Mouse (Mus musculus) small intestine, adult 2 months (tissue): Measurements from ENCODE around the gene Slc9a3r1. TPM values are rescaled to one million over a fixed set of nuclear protein-coding genes. Genes with fewer than 3 reads are reported as not detected.

Experiments
- H3K27ac ChIP-seq: fragments of 200-500 bp; 2 replicates; pipeline ENCODE4 v1.5.1; 2012; ENCODE audit warnings: low read depth, low read length, control low read depth, inconsistent platforms; ENCODE audit not compliant: insufficient read depth
- H3K27me3 ChIP-seq: fragments of 200-500 bp; 2 replicates; pipeline ENCODE4 v1.6.1; 2012; ENCODE audit warnings: mild to moderate bottlenecking, moderate library complexity, low read length, inconsistent platforms; ENCODE audit not compliant: control insufficient read depth, insufficient read depth
- H3K36me3 ChIP-seq: fragments of 200-500 bp; 2 replicates; pipeline ENCODE4 v1.6.1; 2012; ENCODE audit warnings: mild to moderate bottlenecking, low read length, control low read depth, inconsistent platforms; ENCODE audit not compliant: control insufficient read depth, insufficient read depth
- H3K4me1 ChIP-seq: fragments of 200-500 bp; 2 replicates; pipeline ENCODE4 v1.6.1; 2012; ENCODE audit warnings: low read length, inconsistent platforms, mixed read lengths; ENCODE audit not compliant: control insufficient read depth, insufficient read depth, insufficient read length
- H3K4me3 ChIP-seq: fragments of 200-500 bp; 2 replicates; pipeline ENCODE4 v1.5.1; 2012; ENCODE audit warnings: low read depth, mild to moderate bottlenecking, control low read depth, inconsistent platforms, low read length, moderate library complexity
- CTCF ChIP-seq: fragments of 200-500 bp; IDR thresholded peaks from 2 replicates; pipeline ENCODE4 v1.5.1; 2012; ENCODE audit warnings: low read depth, mild to moderate bottlenecking, control low read depth, inconsistent platforms, low read length, moderate library complexity, mixed read lengths; ENCODE audit not compliant: insufficient replicate concordance, insufficient read length; ENCODE audit errors: extremely low read depth
- POLR2A ChIP-seq: fragments of 200-500 bp; IDR thresholded peaks from 2 replicates; pipeline ENCODE4 v1.6.1; 2012; ENCODE audit warnings: low read depth, mild to moderate bottlenecking, control low read depth, inconsistent platforms, low read length, moderate library complexity
- WGBS: fragments of 180-500 bp; shearing (Covaris S2); methylation state at CpG from one replicate; pipeline ENCODE4 v1.1.7; 2018; 5-methylcytosine and 5-hydroxymethylcytosine counted together
- polyA plus RNA-seq: library from polyadenylated mRNA; depleted of rRNA; stranded (reverse); fragments of >200 nt; gene quantifications from 2 replicates; pipeline ENCODE4 v1.2.3, GENCODE M21; 2012

The Slc9a3r1 gene
- polyA plus RNA-seq, 1 experiment, result 949 TPM

DNA sequence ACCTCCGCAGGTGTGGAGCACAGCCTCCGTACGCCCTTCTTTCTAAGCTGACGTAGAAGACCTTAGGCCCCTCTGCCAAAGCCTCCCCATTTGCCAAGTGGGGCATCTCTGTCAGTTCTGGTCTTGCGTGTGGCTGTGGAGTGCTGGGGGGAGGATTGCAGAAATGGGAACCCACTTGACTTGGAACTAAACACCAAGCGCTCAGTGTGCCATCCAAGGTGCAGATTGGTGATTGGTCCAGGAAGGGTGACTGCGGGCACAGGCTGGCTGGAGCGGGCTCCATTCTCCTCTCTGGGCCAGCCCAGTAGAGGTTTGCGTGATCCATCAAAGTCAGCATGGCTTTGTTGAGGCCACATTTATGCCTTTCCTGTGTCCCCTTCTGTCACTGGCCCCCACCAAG is 39.6 kb downstream of the Slc9a3r1 start:
- no peaks in the 10 kb centered on the region for H3K27me3 ChIP-seq
- 98% methylated on average over 9 of the region's 9 CpGs for WGBS
- H3K4me3 ChIP-seq, result no peak overlapping the region
- no peak overlapping the region for H3K27ac ChIP-seq
- TF ChIP-seq CTCF, result no peak
- no peak for TF ChIP-seq POLR2A
- H3K4me1 ChIP-seq, result no peaks in the 10 kb centered on the region
- H3K36me3 ChIP-seq, result peaks cover 44% of the 10 kb centered on the region

DNA sequence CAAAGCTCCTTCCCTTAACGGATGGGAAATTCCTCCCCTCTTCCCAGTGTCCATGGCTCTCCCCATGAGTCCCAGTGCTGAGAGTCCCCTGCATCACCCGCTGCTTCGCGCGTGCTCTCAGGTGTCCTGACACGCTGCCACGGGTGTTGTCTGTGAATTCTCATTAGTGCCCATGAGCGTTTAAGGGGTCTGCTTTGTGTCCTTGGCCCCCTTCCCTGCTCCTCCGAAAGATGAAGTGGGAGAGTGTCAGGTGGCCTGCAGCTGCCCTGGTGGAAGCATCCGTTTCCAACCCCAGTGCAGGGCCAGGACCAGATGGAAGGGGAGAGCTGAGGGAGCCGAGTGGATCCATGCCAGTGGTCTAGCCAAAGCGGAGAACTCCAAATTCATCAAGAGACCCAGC is 45.0 kb downstream of the Slc9a3r1 start:
- Histone ChIP-seq H3K4me1 (no peaks in the 10 kb centered on the region), H3K27me3 (no peaks in the 10 kb centered on the region), H3K4me3 (no peak overlapping the region), H3K27ac (no peak overlapping the region), H3K36me3 (peaks cover 42% of the 10 kb centered on the region)
- 96% methylated on average over 12 of the region's 12 CpGs for WGBS
- TF ChIP-seq CTCF (no peak), POLR2A (no peak)

- 85% methylated on average over 25 of the region's 25 CpGs for WGBS
- no peaks in the 10 kb centered on the region for H3K27me3 ChIP-seq
- no peak overlapping the region for H3K27ac ChIP-seq
- no peak overlapping the region for H3K4me3 ChIP-seq
- TF ChIP-seq CTCF, result no peak
- TF ChIP-seq POLR2A, result no peak
- H3K4me1 ChIP-seq, result no peaks in the 10 kb centered on the region
- H3K36me3 ChIP-seq, result peaks cover 42% of the 10 kb centered on the region
Observed at GRCm38 (mm10) chr11:115208776-115209732, 45.9 kb downstream of the Slc9a3r1 start.

- 84% methylated on average over 7 of the region's 7 CpGs for WGBS
- TF ChIP-seq CTCF, result no peak
- no peak for TF ChIP-seq POLR2A
- Histone ChIP-seq H3K27me3 (no peaks in the 10 kb centered on the region), H3K27ac (no peak overlapping the region), H3K4me3 (no peak overlapping the region), H3K4me1 (no peaks in the 10 kb centered on the region), H3K36me3 (peaks cover 38% of the 10 kb centered on the region)
Observed at GRCm38 (mm10) chr11:115209958-115210357, 46.8 kb downstream of the Slc9a3r1 start.

DNA sequence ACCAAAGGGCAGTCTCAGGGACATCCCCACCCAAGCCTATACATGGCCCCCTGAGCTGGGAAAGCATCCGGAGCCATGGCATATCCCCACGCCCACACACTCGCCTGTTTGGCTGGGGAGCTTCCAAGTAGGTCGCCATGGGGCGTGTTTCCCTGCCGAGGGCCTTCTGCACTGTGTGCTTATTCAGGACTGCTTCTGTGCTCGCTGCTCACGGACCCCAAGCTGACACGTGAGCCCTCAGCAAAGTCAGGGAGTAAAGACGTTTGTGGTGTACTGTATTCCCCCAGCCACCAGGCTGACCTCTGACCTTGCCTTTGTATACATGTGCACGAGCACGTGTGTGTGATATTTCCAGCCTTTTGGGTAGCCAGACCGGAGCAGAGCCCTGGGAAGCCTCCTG is 49.0 kb downstream of the Slc9a3r1 start:
- TF ChIP-seq POLR2A, result no peak
- Histone ChIP-seq H3K27ac (no peak overlapping the region), H3K4me3 (no peak overlapping the region), H3K4me1 (no peaks in the 10 kb centered on the region), H3K36me3 (peaks cover 17% of the 10 kb centered on the region), H3K27me3 (no peaks in the 10 kb centered on the region)
- WGBS, result 63% methylated on average over 13 of the region's 13 CpGs

DNA sequence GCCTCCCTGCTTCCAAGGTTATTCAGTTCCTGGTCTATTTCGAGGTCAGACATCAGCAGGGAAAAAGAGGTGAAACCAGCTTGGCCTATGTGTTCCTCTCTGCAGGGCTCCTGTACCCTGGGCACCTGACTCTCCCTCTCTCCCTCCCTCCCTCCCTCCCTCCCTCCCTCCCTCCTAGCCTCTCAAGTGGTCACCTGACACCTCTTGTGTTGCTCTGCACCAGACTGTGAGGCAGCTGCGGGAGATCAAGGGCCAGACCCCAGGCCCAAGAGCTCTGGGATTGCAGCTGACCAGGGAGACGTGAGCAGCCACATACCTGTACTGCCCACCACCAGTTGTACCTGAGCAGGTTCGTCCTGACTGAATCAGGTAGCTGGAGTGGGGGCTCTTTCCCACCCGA is 52.0 kb downstream of the Slc9a3r1 start:
- WGBS, result 73% methylated on average over 5 of the region's 5 CpGs
- Histone ChIP-seq H3K4me1 (peaks cover 13% of the 10 kb centered on the region; the same call in 1 of the 2 replicates), H3K36me3 (peaks cover 1% of the 10 kb centered on the region; the same call in 1 of the 2 replicates), H3K4me3 (no peak overlapping the region), H3K27me3 (no peaks in the 10 kb centered on the region), H3K27ac (no peak overlapping the region)
- TF ChIP-seq CTCF (no peak), POLR2A (no peak)

- H3K36me3 ChIP-seq, result no peaks in the 10 kb centered on the region; the same call in 1 of the 2 replicates
- H3K27me3 ChIP-seq, result no peaks in the 10 kb centered on the region
- WGBS, result 86% methylated on average over 18 of the region's 18 CpGs
- peaks cover 13% of the 10 kb centered on the region; the same call in 1 of the 2 replicates for H3K4me1 ChIP-seq
- H3K27ac ChIP-seq, result no peak overlapping the region
- TF ChIP-seq CTCF, result no peak
- TF ChIP-seq POLR2A, result no peak
- no peak overlapping the region for H3K4me3 ChIP-seq
Observed at GRCm38 (mm10) chr11:115217439-115218410, 54.6 kb downstream of the Slc9a3r1 start.
